Mouse (Mus musculus): Measurements from ENCODE around the gene Kctd7. TPM values are rescaled to one million over a fixed set of nuclear protein-coding genes. Genes with fewer than 3 reads are reported as not detected.

Gene Kctd7
- total and polyA plus RNA-seq, 2 experiments from 2014 or later: 12.2 to 19.5 TPM

GRCm38 (mm10) chr5:130177871-130178270, 33.2 kb downstream of the Kctd7 start:
- DNase-seq (ENCODE audit: low spot score): no peak
- H3K9ac ChIP-seq (replicated peaks; ENCODE audit: low read length, poor library complexity, severe bottlenecking): no peak overlapping the region
- H3K36me3 ChIP-seq (ENCODE audit: insufficient read depth, low read length): no peaks in the 10 kb centered on the region
- H3K27me3 ChIP-seq (ENCODE audit: insufficient read depth, low read length): no peaks in the 10 kb centered on the region
- no peak overlapping the region for H3K4me3 ChIP-seq (ENCODE audit: low read depth, low read length)
- WGBS: 50% methylated on average over 4 of the region's 4 CpGs
- no peaks in the 10 kb centered on the region for H3K9me3 ChIP-seq (ENCODE audit: low read length)
- ATAC-seq (ENCODE audit: low FRiP score): no peak
- no peak overlapping the region for H3K27ac ChIP-seq (ENCODE audit: low read depth, low read length)
- no peak overlapping the region for H3K4me2 ChIP-seq (ENCODE audit: low read depth, low read length, poor library complexity, severe bottlenecking)
- peaks cover 5% of the 10 kb centered on the region; the same call in 1 of the 2 replicates for H3K4me1 ChIP-seq (ENCODE audit: insufficient read depth, low read length)
- no peak for TF ChIP-seq CTCF (IDR thresholded peaks at IDR 0.05)

- no peak for ATAC-seq (ENCODE audit: low FRiP score)
These were observed 35.7 kb downstream of the Kctd7 start for GRCm38 (mm10) chr5:130180362-130180761.

GRCm38 (mm10) chr5:130181740-130182540, 37.3 kb downstream of the Kctd7 start:
- ATAC-seq (ENCODE audit: low FRiP score): no peak
- H3K36me3 ChIP-seq (ENCODE audit: insufficient read depth, low read length): no peaks in the 10 kb centered on the region
- H3K27ac ChIP-seq (ENCODE audit: low read depth, low read length): no peak overlapping the region
- WGBS: 89% methylated on average over 6 of the region's 6 CpGs
- no peak overlapping the region for H3K4me3 ChIP-seq (ENCODE audit: low read depth, low read length)
- H3K9me3 ChIP-seq (ENCODE audit: low read length): no peaks in the 10 kb centered on the region
- H3K4me2 ChIP-seq (ENCODE audit: low read depth, low read length, poor library complexity, severe bottlenecking): no peak overlapping the region
- H3K4me1 ChIP-seq (ENCODE audit: insufficient read depth, low read length): no peaks in the 10 kb centered on the region
- no peak overlapping the region for H3K9ac ChIP-seq (replicated peaks; ENCODE audit: low read length, poor library complexity, severe bottlenecking)
- H3K27me3 ChIP-seq (ENCODE audit: insufficient read depth, low read length): no peaks in the 10 kb centered on the region
- TF ChIP-seq CTCF (IDR thresholded peaks at IDR 0.05): no peak
- no peak for DNase-seq (ENCODE audit: low spot score)

More at GRCm38 (mm10) chr5:130180362-130180761, 35.7 kb downstream of the Kctd7 start:
- H3K4me1 ChIP-seq (ENCODE audit: insufficient read depth, low read length): no peaks in the 10 kb centered on the region
- H3K27ac ChIP-seq (ENCODE audit: low read depth, low read length): no peak overlapping the region
- no peaks in the 10 kb centered on the region for H3K27me3 ChIP-seq (ENCODE audit: insufficient read depth, low read length)
- H3K36me3 ChIP-seq (ENCODE audit: insufficient read depth, low read length): no peaks in the 10 kb centered on the region
- H3K9ac ChIP-seq (replicated peaks; ENCODE audit: low read length, poor library complexity, severe bottlenecking): no peak overlapping the region
- peak; percentile 5 for DNase-seq (ENCODE audit: low spot score)
- no peaks in the 10 kb centered on the region for H3K9me3 ChIP-seq (ENCODE audit: low read length)
- TF ChIP-seq CTCF (IDR thresholded peaks at IDR 0.05): peak; percentile 41
- 67% methylated on average over 7 of the region's 7 CpGs for WGBS
- H3K4me2 ChIP-seq (ENCODE audit: low read depth, low read length, poor library complexity, severe bottlenecking): no peak overlapping the region
- H3K4me3 ChIP-seq (ENCODE audit: low read depth, low read length): no peak overlapping the region

DNA sequence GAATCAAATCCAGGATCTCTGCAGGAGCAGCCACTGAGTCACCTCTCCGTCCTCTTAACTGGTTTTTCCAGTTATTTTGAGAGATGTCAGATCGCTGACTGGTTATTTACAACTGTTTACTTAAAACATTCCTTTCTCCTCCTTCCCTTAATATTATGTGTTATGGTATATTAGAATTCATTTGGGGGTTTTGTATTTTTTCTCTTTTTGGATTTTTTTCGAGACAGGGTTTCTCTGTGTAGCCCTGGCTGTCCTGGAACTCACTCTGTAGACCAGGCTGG, 37.8 kb downstream of the Kctd7 start:
- Histone ChIP-seq H3K27me3 (ENCODE audit: insufficient read depth, low read length) (no peaks in the 10 kb centered on the region), H3K9ac (replicated peaks; ENCODE audit: low read length, poor library complexity, severe bottlenecking) (no peak overlapping the region), H3K4me2 (ENCODE audit: low read depth, low read length, poor library complexity, severe bottlenecking) (no peak overlapping the region), H3K27ac (ENCODE audit: low read depth, low read length) (no peak overlapping the region), H3K9me3 (ENCODE audit: low read length) (no peaks in the 10 kb centered on the region), H3K4me1 (ENCODE audit: insufficient read depth, low read length) (no peaks in the 10 kb centered on the region), H3K36me3 (ENCODE audit: insufficient read depth, low read length) (no peaks in the 10 kb centered on the region), H3K4me3 (ENCODE audit: low read depth, low read length) (no peak overlapping the region)
- ATAC-seq (ENCODE audit: low FRiP score) (no peak), DNase-seq (ENCODE audit: low spot score) (no peak)
- WGBS: 96% methylated on average over 3 of the region's 3 CpGs
- no peak for TF ChIP-seq CTCF (IDR thresholded peaks at IDR 0.05)

DNA sequence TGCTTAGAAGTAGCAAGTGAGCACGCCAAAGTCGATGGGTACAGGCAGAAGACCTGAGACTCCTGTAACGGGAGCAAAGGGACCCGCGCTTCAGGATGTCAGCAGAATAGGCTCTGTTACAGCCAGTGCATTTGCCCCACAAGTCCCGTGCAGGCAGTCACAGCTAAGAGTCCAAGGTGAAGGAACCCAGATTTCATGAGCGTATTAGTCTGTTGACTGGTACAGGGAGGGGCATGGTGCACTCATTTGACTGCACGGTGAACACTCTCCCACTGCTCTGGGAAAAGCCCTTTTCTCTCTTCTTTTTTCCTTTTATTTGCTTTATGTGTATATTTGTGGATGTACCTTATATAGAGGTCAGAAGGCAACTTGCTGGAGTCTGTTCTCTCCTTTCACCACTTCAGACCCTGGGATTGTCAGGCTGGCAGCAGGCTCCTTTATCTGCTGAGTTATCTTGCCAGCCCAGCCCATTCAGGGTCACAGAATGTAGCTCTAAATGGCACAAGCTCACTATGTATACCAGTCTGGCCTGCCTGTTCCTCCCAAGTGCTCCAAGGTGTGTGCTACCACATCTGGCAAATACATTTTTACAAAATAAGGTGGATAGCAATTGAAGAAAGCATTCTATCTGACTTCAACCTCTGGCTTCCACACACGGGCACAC, 39.7 kb downstream of the Kctd7 start:
- Histone ChIP-seq H3K4me1 (ENCODE audit: insufficient read depth, low read length) (no peaks in the 10 kb centered on the region), H3K4me2 (ENCODE audit: low read depth, low read length, poor library complexity, severe bottlenecking) (no peak overlapping the region), H3K27ac (ENCODE audit: low read depth, low read length) (no peak overlapping the region), H3K27me3 (ENCODE audit: insufficient read depth, low read length) (no peaks in the 10 kb centered on the region), H3K9ac (replicated peaks; ENCODE audit: low read length, poor library complexity, severe bottlenecking) (no peak overlapping the region), H3K9me3 (ENCODE audit: low read length) (no peaks in the 10 kb centered on the region), H3K4me3 (ENCODE audit: low read depth, low read length) (no peak overlapping the region), H3K36me3 (ENCODE audit: insufficient read depth, low read length) (no peaks in the 10 kb centered on the region; the same call in 1 of the 2 replicates)
- DNase-seq (ENCODE audit: low spot score) (no peak), ATAC-seq (ENCODE audit: low FRiP score) (no peak)
- no peak for TF ChIP-seq CTCF (IDR thresholded peaks at IDR 0.05)
- 91% methylated on average over 9 of the region's 9 CpGs for WGBS

DNA sequence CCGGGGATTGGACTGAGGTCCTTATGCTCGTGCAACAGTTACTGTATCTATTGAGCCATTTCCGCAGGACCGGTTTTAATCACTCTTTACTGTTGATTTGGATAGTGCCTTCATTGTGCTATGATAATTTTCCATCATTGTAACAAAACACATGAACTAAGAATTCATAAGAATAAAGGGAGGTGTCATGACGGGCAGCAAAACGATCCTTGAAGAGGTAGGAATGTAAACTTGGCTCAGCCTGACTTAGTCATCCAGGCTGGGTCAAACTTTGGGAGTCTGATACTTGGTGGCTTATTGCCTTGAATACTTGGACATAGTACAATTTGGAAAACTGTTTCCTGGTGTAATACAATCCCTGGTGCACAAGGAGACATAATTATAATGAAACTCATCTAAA, 40.7 kb downstream of the Kctd7 start:
- no peak for DNase-seq (ENCODE audit: low spot score)
- Histone ChIP-seq H3K27me3 (ENCODE audit: insufficient read depth, low read length) (no peaks in the 10 kb centered on the region), H3K9ac (replicated peaks; ENCODE audit: low read length, poor library complexity, severe bottlenecking) (no peak overlapping the region), H3K4me3 (ENCODE audit: low read depth, low read length) (no peak overlapping the region), H3K4me2 (ENCODE audit: low read depth, low read length, poor library complexity, severe bottlenecking) (no peak overlapping the region), H3K9me3 (ENCODE audit: low read length) (no peaks in the 10 kb centered on the region), H3K36me3 (ENCODE audit: insufficient read depth, low read length) (peaks cover 10% of the 10 kb centered on the region), H3K4me1 (ENCODE audit: insufficient read depth, low read length) (no peaks in the 10 kb centered on the region), H3K27ac (ENCODE audit: low read depth, low read length) (no peak overlapping the region)
- no peak for ATAC-seq (ENCODE audit: low FRiP score)
- 91% methylated on average over 6 of the region's 6 CpGs for WGBS
- TF ChIP-seq CTCF (IDR thresholded peaks at IDR 0.05): no peak
